Mouse (Mus musculus) embryo, embryonic 9.5 days (tissue): ENCODE results near the gene Ctc1.
"Not testable (repeated sequence)": the region's sequence is repeated elsewhere in the genome, so short reads cannot be mapped to it uniquely, and the experiment has no call there.

Experiments
- DNase-seq: peaks from one replicate; pipeline ENCODE4 v3.0.0-alpha.2; 2017; ENCODE audit errors: extremely low spot score

Gene Ctc1

GRCm38 (mm10) chr11:69015644-69016441, at the start of gene Ctc1:
Ctc1 (plus strand) TSS chr11:69015911.
- DNase-seq: peak; percentile 93

GRCm38 (mm10) chr11:68966554-68966953, 49.2 kb upstream of the Ctc1 start:
- no peak for DNase-seq

- peak; percentile 85 for DNase-seq
Observed at GRCm38 (mm10) chr11:68967337-68968282, 48.1 kb upstream of the Ctc1 start, which contains the start of gene Slc25a35. Slc25a35 (plus strand) TSS chr11:68968131.

- DNase-seq: no peak
Observed at GRCm38 (mm10) chr11:68968752-68969151, 47.0 kb upstream of the Ctc1 start.

GRCm38 (mm10) chr11:68970232-68970631, 45.5 kb upstream of the Ctc1 start:
- DNase-seq: no peak

- peak; percentile 89 for DNase-seq
Observed at GRCm38 (mm10) chr11:68973250-68974058, 42.3 kb upstream of the Ctc1 start.

GRCm38 (mm10) chr11:68974059-68974450, 41.7 kb upstream of the Ctc1 start:
- no peak for DNase-seq

- DNase-seq: no peak
Observed at GRCm38 (mm10) chr11:68975085-68975484, 40.6 kb upstream of the Ctc1 start, which contains the start of gene Rangrf. Rangrf (minus strand) TSS chr11:68975185.

- DNase-seq: no peak
Observed at GRCm38 (mm10) chr11:68975601-68976000, 40.1 kb upstream of the Ctc1 start.

GRCm38 (mm10) chr11:68979320-68979733, 36.4 kb upstream of the Ctc1 start:
- no peak for DNase-seq

- DNase-seq: no peak
Observed at GRCm38 (mm10) chr11:68980919-68981318, 34.8 kb upstream of the Ctc1 start.

GRCm38 (mm10) chr11:68982639-68983369, 32.9 kb upstream of the Ctc1 start:
- peak; percentile 70 for DNase-seq

GRCm38 (mm10) chr11:68987365-68987882, 28.3 kb upstream of the Ctc1 start:
- DNase-seq: no peak

GRCm38 (mm10) chr11:68988341-68988740, 27.4 kb upstream of the Ctc1 start:
- no peak for DNase-seq

GRCm38 (mm10) chr11:68993122-68993521, 22.6 kb upstream of the Ctc1 start:
- DNase-seq: no peak

- DNase-seq: no peak
Observed at GRCm38 (mm10) chr11:68994377-68994776, 21.3 kb upstream of the Ctc1 start.

- DNase-seq: no peak
Observed at GRCm38 (mm10) chr11:68997080-68997479, 18.6 kb upstream of the Ctc1 start.

- not testable (repeated sequence) for DNase-seq
Observed at GRCm38 (mm10) chr11:69002782-69003181, 12.9 kb upstream of the Ctc1 start.

GRCm38 (mm10) chr11:69003592-69003991, 12.1 kb upstream of the Ctc1 start:
- no peak for DNase-seq

GRCm38 (mm10) chr11:69005193-69005592, 10.5 kb upstream of the Ctc1 start:
- DNase-seq: no peak

- DNase-seq: not testable (repeated sequence)
Observed at GRCm38 (mm10) chr11:69006575-69006974, 9.1 kb upstream of the Ctc1 start.
